Mouse (Mus musculus) heart, embryonic 15.5 days (tissue): Measurements from ENCODE around the gene Stra8. TPM values are rescaled to one million over a fixed set of nuclear protein-coding genes. Genes with fewer than 3 reads are reported as not detected.

ENCODE experiments used
- ATAC-seq: fragments of 200-750 bp; cut with Nextera tagmentation; replicated peaks from 2 replicates; pipeline ENCODE4 v1.8.0; 2017; ENCODE audit warnings: low read depth, moderate TSS enrichment; ENCODE audit not compliant: insufficient number of reproducible peaks, insufficient read depth, low FRiP score
- H3K27ac ChIP-seq: fragments of 300-500 bp; sonication (generic); 2 replicates; pipeline ENCODE4 v1.5.1; 2015; ENCODE audit warnings: mild to moderate bottlenecking, inconsistent platforms
- H3K27me3 ChIP-seq: fragments of 300-500 bp; sonication (generic); 2 replicates; pipeline ENCODE4 v1.6.1; 2015; ENCODE audit warnings: inconsistent platforms
- H3K36me3 ChIP-seq: fragments of 300-500 bp; sonication (generic); 2 replicates; pipeline ENCODE4 v1.6.1; 2015; ENCODE audit warnings: mild to moderate bottlenecking, inconsistent platforms
- H3K4me1 ChIP-seq: fragments of 300-500 bp; sonication (generic); replicated peaks from 2 replicates; pipeline ENCODE4 v1.6.1; 2015; ENCODE audit warnings: inconsistent platforms
- H3K4me2 ChIP-seq: fragments of 300-500 bp; sonication (generic); 2 replicates; pipeline ENCODE4 v1.6.1; 2015; ENCODE audit warnings: inconsistent platforms, mild to moderate bottlenecking, moderate library complexity
- H3K4me3 ChIP-seq: fragments of 300-500 bp; sonication (generic); 2 replicates; pipeline ENCODE4 v1.5.1; 2015; ENCODE audit warnings: mild to moderate bottlenecking, inconsistent platforms
- H3K9ac ChIP-seq: fragments of 300-500 bp; sonication (generic); 2 replicates; pipeline ENCODE4 v1.6.1; 2015; ENCODE audit warnings: mild to moderate bottlenecking, inconsistent platforms
- H3K9me3 ChIP-seq: fragments of 300-500 bp; sonication (generic); replicated peaks from 2 replicates; pipeline ENCODE4 v1.6.1; 2016; ENCODE audit warnings: inconsistent platforms
- WGBS: fragments of 180-500 bp; shearing (Covaris S2); methylation state at CpG from one replicate; pipeline ENCODE4 v1.1.7; 2015; ENCODE audit warnings: mixed read lengths; 5-methylcytosine and 5-hydroxymethylcytosine counted together
- polyA plus RNA-seq: library from polyadenylated mRNA; unstranded; fragments of >200 nt; fragmentation: Nextera tagmentation; extraction: Ambion mirVana; gene quantifications from 2 replicates; pipeline ENCODE4 v1.2.1, GENCODE M21; 2015

Stra8 gene
- polyA plus RNA-seq, 1 experiment from 2014 or later, result not detected

DNA sequence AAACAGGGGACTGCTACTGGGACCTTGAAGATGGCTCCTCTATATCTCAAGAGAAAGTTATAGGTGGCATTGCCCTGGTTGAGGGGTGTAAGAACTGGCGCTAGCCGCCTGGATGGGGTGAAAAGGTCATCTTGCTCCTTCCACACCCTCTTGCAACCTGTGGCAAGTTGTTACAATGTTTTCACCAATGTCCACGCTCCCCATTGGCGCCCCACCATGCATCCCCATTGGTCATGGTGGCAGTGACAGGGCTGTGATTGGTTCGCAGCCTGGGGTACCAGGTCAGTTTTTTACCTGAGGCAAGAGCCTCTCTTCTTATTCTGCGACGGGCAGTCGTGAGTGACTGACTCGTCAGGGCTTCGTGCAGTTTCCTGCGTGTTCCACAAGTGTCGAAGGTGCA lies 668 bp downstream of the Stra8 start:
- Histone ChIP-seq H3K4me3 (no peak overlapping the region), H3K4me2 (no peak overlapping the region), H3K36me3 (no peaks in the 10 kb centered on the region), H3K9me3 (no peaks in the 10 kb centered on the region), H3K27ac (no peak overlapping the region), H3K4me1 (no peaks in the 10 kb centered on the region), H3K9ac (no peak overlapping the region), H3K27me3 (no peaks in the 10 kb centered on the region)
- ATAC-seq, result no peak
- WGBS, result 89% methylated on average over 12 of the region's 12 CpGs

DNA sequence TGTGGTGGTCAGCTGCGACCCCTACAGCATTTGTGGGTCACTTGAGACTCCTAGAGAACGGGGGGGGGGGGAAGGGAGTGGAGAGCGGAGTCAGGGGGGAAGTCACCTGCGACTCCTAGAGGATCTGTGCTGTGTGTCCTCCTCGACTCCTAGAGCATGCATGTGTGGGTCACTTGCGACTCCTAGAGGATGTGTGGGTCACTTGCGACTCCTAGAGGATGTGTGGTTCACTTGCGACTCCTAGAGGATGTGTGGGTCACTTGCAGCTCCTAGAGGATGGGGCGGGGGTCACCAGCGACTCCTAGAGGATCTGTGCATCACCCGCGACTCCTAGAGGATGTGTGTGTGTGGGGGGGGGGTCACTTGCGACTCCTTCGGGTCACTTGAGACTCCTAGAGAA lies 2.0 kb downstream of the Stra8 start:
- no peak overlapping the region for H3K27ac ChIP-seq
- WGBS, result 42% methylated on average over 14 of the region's 14 CpGs
- no peaks in the 10 kb centered on the region for H3K4me1 ChIP-seq
- H3K36me3 ChIP-seq, result no peaks in the 10 kb centered on the region
- H3K9ac ChIP-seq, result no peak overlapping the region
- no peaks in the 10 kb centered on the region for H3K27me3 ChIP-seq
- H3K9me3 ChIP-seq, result no peaks in the 10 kb centered on the region
- no peak overlapping the region for H3K4me3 ChIP-seq
- ATAC-seq, result 0 out of 2 replicates have a peak, but pooled peaks have one; percentile 18
- no peak overlapping the region for H3K4me2 ChIP-seq

DNA sequence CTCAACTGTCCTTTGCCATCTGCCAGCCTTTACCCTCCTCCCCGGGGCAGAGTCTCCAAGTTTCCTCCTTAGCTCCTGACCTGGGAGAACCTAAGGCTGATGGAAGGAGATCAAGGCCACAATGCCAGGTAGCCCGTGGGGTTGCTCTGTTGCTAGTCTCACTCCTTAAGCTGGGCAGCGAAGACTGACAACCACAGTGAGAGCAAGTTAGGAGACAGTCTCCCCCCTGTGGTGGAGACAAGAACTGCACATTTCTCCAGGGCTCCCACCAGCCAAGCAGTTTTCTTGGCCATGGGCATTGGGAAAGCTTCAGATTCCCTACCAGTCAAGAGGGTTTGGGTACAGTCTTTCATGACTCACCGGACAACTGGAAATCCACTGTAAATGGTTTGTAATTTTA lies 7.2 kb downstream of the Stra8 start:
- H3K9ac ChIP-seq, result no peak overlapping the region
- H3K36me3 ChIP-seq, result no peaks in the 10 kb centered on the region
- H3K4me3 ChIP-seq, result no peak overlapping the region
- H3K27ac ChIP-seq, result no peak overlapping the region
- no peak for ATAC-seq
- H3K4me1 ChIP-seq, result no peaks in the 10 kb centered on the region; the same call in 1 of the 2 replicates
- WGBS, result 37% methylated on average over 4 of the region's 4 CpGs
- no peak overlapping the region for H3K4me2 ChIP-seq
- H3K27me3 ChIP-seq, result no peaks in the 10 kb centered on the region
- no peaks in the 10 kb centered on the region for H3K9me3 ChIP-seq

DNA sequence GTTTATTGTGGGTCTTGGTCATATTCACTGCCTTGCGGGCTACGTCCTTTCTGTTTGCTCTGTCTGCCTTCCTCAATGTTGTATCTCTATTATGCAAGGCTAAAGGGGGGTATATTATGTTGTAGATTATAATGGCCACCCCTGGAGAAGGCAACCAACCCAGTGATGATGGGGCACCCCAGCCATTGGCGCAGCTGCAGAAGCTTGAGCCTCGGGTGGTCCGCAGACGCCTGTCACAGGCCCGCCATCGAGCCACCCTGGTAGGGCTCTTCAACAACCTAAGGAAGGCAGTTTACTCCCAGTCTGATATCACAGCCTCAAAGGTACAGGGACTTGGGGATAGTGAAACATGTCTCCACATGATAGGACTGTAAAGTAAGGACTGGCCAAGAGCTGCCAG lies 7.6 kb downstream of the Stra8 start:
- H3K9me3 ChIP-seq, result no peaks in the 10 kb centered on the region
- no peaks in the 10 kb centered on the region for H3K36me3 ChIP-seq
- H3K4me2 ChIP-seq, result no peak overlapping the region
- H3K27me3 ChIP-seq, result no peaks in the 10 kb centered on the region
- no peak for ATAC-seq
- H3K27ac ChIP-seq, result no peak overlapping the region
- 93% methylated on average over 8 of the region's 8 CpGs for WGBS
- no peaks in the 10 kb centered on the region; the same call in 1 of the 2 replicates for H3K4me1 ChIP-seq
- H3K4me3 ChIP-seq, result no peak overlapping the region
- no peak overlapping the region for H3K9ac ChIP-seq

DNA sequence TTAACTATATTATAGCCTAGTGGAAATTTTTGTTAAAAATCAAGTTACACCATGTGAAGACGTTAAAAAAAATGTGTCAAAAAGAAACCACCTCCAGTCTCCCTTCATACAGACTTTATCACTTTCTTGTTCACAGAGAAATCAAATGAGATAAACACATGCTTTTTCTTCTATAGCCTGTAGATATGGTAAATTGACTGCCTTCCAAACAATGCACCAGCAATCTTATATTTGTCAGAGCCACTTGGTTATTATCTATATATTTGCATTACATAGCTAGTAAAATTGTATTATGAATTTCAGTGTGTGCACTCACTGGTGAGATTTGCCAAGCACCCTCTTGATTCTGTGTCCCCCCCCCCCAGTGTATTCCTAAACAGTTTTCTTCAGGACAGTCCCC lies 12.7 kb downstream of the Stra8 start:
- WGBS, result 75% methylated on average over 1 of the region's 1 CpGs
- Histone ChIP-seq H3K4me2 (no peak overlapping the region), H3K9me3 (no peaks in the 10 kb centered on the region), H3K36me3 (no peaks in the 10 kb centered on the region), H3K27ac (no peak overlapping the region), H3K4me1 (no peaks in the 10 kb centered on the region), H3K27me3 (no peaks in the 10 kb centered on the region), H3K4me3 (no peak overlapping the region), H3K9ac (no peak overlapping the region)
- ATAC-seq, result no peak

DNA sequence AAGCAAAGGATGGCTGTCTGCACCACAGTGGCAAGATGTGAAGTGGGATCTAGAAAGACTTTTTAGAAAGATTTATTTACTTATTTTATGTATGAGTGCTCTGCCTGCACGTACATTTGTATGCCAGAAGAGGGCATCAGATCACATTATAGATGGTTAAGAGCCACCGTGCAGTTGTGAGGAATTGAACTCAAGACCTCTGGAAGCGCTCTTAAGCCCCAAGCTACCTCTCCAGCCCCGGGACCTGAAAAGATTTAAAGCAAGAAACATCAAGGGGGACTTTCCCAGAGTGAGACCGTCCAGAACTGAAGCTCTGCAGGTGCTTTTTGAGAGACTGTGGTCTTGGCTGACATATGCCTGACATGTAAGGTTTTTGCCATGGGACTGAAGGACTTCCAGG lies 16.8 kb downstream of the Stra8 start:
- no peaks in the 10 kb centered on the region for H3K4me1 ChIP-seq
- WGBS, result 62% methylated on average over 5 of the region's 5 CpGs

DNA sequence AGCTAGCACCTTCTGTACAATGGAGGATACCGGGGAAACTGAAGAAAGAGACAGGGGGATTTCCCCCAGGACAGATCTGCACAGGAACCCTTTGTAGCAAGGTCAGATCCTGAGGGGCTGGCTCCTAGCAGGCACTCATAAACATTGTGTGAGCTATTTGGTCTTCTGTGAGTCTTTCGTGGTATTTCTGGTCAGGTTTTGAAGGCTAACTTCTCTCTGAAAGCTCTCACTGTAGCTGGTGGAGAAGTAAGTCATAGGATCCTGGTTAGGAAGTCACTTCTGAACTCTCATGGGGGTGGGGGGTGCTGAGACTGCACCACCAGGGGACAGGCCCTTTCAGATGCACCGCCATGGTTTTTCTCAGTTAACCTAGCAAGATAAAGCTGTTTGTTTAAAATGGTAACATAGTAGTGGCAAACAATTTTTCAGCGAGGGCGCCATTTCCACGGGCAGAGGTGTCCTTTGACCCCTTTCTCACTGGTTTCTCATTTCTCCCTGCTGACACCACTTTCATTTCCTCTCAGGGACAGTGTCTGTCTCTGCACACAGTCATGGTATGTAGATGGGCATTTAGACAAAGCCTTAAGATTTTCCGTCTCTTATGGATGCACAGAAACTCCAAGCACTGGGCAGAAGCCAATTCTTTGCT lies 18.4 kb downstream of the Stra8 start:
- Histone ChIP-seq H3K4me3 (no peak overlapping the region), H3K36me3 (no peaks in the 10 kb centered on the region), H3K27ac (no peak overlapping the region), H3K9me3 (no peaks in the 10 kb centered on the region), H3K4me2 (no peak overlapping the region), H3K4me1 (no peaks in the 10 kb centered on the region), H3K27me3 (no peaks in the 10 kb centered on the region), H3K9ac (no peak overlapping the region)
- ATAC-seq, result no peak
- 64% methylated on average over 7 of the region's 7 CpGs for WGBS

More for the DNA sequence above, 16.8 kb downstream of the Stra8 start:
- Histone ChIP-seq H3K27me3 (no peaks in the 10 kb centered on the region), H3K27ac (no peak overlapping the region), H3K4me3 (no peak overlapping the region), H3K9ac (no peak overlapping the region), H3K4me2 (no peak overlapping the region), H3K9me3 (no peaks in the 10 kb centered on the region), H3K36me3 (no peaks in the 10 kb centered on the region)
- ATAC-seq, result no peak

DNA sequence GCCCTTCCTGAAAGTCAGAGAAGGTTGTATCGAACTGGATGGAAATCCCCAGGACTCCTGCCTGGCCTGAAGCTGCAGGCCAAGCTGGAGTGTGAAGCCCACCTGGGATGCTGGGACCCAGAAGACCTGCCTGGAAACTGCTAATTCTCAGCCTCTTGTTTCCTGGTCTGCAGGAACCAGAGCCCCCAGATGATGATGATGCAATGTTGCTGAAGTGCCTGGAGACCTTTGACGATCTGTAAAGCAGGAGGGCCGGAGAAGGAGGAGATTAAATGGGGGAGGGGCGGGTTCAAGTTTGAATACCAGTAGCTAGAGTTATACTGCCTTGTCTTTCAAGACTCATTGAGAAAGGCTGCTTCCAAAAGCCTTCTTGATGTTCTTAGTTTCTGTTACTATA lies 19.0 kb downstream of the Stra8 start:
- H3K27me3 ChIP-seq, result no peaks in the 10 kb centered on the region
- H3K36me3 ChIP-seq, result no peaks in the 10 kb centered on the region
- H3K4me3 ChIP-seq, result no peak overlapping the region
- H3K9ac ChIP-seq, result no peak overlapping the region
- H3K27ac ChIP-seq, result no peak overlapping the region
- WGBS, result 34% methylated on average over 4 of the region's 4 CpGs
- no peak for ATAC-seq
- H3K4me2 ChIP-seq, result no peak overlapping the region
- H3K9me3 ChIP-seq, result no peaks in the 10 kb centered on the region
- no peaks in the 10 kb centered on the region for H3K4me1 ChIP-seq

DNA sequence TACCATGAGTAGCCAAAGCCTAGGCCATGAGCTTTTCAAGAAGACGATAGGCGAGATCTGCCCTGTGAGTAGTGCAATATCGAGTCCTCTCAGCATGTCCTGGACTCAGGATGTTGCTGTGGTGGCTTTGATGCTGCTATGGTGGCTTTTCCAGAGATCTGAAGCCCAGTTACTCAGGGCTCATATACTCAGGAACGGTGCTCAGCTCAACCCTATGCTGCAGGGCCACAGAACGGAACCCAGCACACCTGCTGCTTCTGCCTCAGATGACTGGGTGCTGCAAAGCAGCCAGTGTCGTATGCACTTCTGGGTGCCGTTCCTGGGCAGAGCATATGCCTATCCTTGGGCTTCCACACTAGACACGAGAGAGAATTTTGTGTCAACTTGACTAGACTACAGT lies 19.5 kb downstream of the Stra8 start:
- no peaks in the 10 kb centered on the region for H3K36me3 ChIP-seq
- no peak overlapping the region for H3K4me2 ChIP-seq
- H3K4me3 ChIP-seq, result no peak overlapping the region
- H3K27me3 ChIP-seq, result no peaks in the 10 kb centered on the region
- H3K9me3 ChIP-seq, result no peaks in the 10 kb centered on the region
- H3K9ac ChIP-seq, result no peak overlapping the region
- no peak overlapping the region for H3K27ac ChIP-seq
- WGBS, result 83% methylated on average over 8 of the region's 8 CpGs
- H3K4me1 ChIP-seq, result no peaks in the 10 kb centered on the region
- no peak for ATAC-seq

DNA sequence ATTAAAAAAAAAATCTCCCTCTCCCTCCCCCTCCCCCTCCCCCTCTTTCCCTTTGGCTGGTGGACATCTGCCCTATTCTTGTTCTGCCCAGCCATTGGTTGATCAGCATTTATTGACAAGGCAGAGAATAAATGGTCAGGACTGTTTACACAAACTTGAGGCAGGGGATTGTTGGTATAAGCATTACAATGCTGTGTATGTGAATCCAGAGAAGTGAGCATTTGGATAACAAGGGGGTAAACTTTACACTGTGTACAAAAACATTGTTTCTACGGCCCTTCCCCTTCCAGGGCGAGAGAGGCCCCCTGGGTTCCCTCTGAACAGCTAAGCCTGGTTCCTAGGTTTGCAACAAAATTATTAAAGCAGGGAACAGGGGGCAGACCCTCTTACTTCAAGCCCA lies 21.5 kb downstream of the Stra8 start:
- ATAC-seq, result no peak
- H3K4me2 ChIP-seq, result no peak overlapping the region
- no peaks in the 10 kb centered on the region for H3K9me3 ChIP-seq
- no peaks in the 10 kb centered on the region for H3K36me3 ChIP-seq
- no peaks in the 10 kb centered on the region for H3K4me1 ChIP-seq
- no peak overlapping the region for H3K4me3 ChIP-seq
- no peak overlapping the region for H3K9ac ChIP-seq
- no peaks in the 10 kb centered on the region for H3K27me3 ChIP-seq
- WGBS, result 79% methylated on average over 2 of the region's 2 CpGs
- no peak overlapping the region for H3K27ac ChIP-seq

DNA sequence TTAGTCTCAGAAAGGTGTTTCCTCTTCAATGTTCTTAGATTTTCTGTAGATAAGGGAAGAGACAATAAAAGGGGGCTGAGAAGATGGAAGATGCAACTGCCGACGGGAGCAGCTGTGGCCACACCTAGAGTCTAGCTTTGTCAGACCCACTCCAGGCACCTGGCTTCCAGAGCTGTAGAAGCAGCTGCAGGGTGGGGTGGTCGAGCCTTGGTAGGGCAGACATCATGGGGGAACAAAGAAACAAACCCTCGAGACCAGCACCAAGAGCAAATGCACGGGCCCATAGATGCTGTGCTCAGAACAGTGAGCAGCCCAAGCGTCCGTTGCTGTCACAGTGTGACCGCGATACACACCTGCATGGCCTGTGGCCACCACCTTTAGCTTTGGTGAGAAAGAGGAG lies 22.5 kb downstream of the Stra8 start:
- ATAC-seq, result no peak
- H3K9me3 ChIP-seq, result no peaks in the 10 kb centered on the region; the same call in 1 of the 2 replicates
- H3K27ac ChIP-seq, result no peak overlapping the region
- no peak overlapping the region for H3K4me3 ChIP-seq
- H3K4me2 ChIP-seq, result no peak overlapping the region
- 76% methylated on average over 9 of the region's 9 CpGs for WGBS
- H3K9ac ChIP-seq, result no peak overlapping the region
- no peaks in the 10 kb centered on the region for H3K36me3 ChIP-seq
- no peaks in the 10 kb centered on the region for H3K27me3 ChIP-seq
- H3K4me1 ChIP-seq, result no peaks in the 10 kb centered on the region

DNA sequence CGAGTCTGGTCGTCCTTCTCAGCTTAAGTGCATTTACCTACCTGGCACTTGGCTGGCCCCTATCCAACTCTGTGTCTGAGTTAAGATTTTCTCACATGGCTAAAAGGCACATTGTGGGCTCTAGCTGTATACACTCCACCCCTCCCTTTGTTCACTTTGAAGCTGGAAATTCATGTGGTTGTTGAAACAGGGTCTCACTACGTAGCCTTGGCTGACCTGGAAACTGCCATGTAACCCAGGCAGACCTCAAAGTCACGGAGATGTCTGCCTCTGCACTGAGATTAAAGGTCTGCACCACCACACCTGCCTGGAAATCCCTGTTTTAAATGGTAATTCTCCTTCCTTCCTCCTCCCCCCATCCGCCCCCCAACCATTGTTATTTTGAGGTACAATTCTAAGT lies 23.5 kb downstream of the Stra8 start:
- ATAC-seq, result no peak
- H3K27ac ChIP-seq, result no peak overlapping the region
- 65% methylated on average over 5 of the region's 5 CpGs for WGBS

More for the DNA sequence above, 23.5 kb downstream of the Stra8 start:
- Histone ChIP-seq H3K4me1 (no peaks in the 10 kb centered on the region), H3K27me3 (no peaks in the 10 kb centered on the region), H3K4me2 (no peak overlapping the region), H3K9ac (no peak overlapping the region), H3K4me3 (no peak overlapping the region), H3K36me3 (no peaks in the 10 kb centered on the region), H3K9me3 (no peaks in the 10 kb centered on the region; the same call in 1 of the 2 replicates)
